Mouse (Mus musculus) thymus, adult 2 months (tissue): Measurements from ENCODE around the gene Sema5b.

ENCODE experiments used
- CTCF ChIP-seq: fragments of 200-500 bp; IDR thresholded peaks from 2 replicates; pipeline ENCODE4 v1.5.1; 2012; ENCODE audit warnings: mild to moderate bottlenecking, control low read depth, low read length, moderate library complexity, borderline replicate concordance; ENCODE audit not compliant: control insufficient read depth, poor library complexity, insufficient read depth; ENCODE audit errors: extremely low read depth
- POLR2A ChIP-seq: fragments of 200-500 bp; IDR thresholded peaks from 2 replicates; pipeline ENCODE4 v1.6.1; 2012; ENCODE audit warnings: mild to moderate bottlenecking, low read length, control low read depth, moderate library complexity; ENCODE audit not compliant: control insufficient read depth, poor library complexity, insufficient read depth; ENCODE audit errors: extremely low read depth

DNA sequence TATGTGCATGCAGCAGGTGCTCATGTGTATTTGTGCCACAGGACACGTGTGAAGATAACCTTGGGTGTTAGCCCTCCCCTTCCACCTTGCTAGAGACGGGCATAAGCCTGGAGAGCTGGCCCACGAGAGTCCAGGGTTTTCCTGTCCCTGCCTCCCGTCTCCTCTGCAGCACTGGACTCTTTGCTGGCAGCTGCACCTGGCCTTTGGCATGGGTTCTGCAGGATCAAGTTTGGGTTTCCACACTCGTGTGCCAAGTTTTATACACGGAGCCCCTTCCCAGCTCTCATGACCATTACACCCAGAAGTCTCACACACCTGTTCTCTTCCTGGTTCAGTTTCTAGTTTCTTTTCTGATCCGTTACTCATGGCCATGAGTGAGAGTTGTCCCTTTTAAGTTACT lies 172.7 kb downstream of the Sema5b start:
- TF ChIP-seq CTCF (no peak), POLR2A (no peak)
